Mouse (Mus musculus) kidney, postnatal 0 days (tissue): ENCODE results near the gene Zmiz1. TPM values are rescaled to one million over a fixed set of nuclear protein-coding genes. Genes with fewer than 3 reads are reported as not detected.

Experiments
- ATAC-seq: fragments of 200-750 bp; cut with Nextera tagmentation; replicated peaks from 2 replicates; pipeline ENCODE4 v1.8.0; 2017; ENCODE audit warnings: low read depth, moderate number of reproducible peaks, moderate TSS enrichment, moderate library complexity; ENCODE audit not compliant: low FRiP score
- DNase-seq: peaks from one replicate; pipeline ENCODE4 v3.0.0-alpha.2; 2016; ENCODE audit warnings: low spot score
- H3K27ac ChIP-seq: fragments of 300-500 bp; sonication (generic); 2 replicates; pipeline ENCODE4 v1.5.1; 2014; ENCODE audit warnings: mild to moderate bottlenecking
- H3K27me3 ChIP-seq: fragments of 300-500 bp; sonication (generic); 2 replicates; pipeline ENCODE4 v1.6.1; 2014; ENCODE audit warnings: low read length, mixed read lengths; ENCODE audit not compliant: insufficient read depth
- H3K36me3 ChIP-seq: fragments of 300-500 bp; sonication (generic); 2 replicates; pipeline ENCODE4 v1.6.1; 2014; ENCODE audit warnings: low read length, mixed read lengths; ENCODE audit not compliant: insufficient read depth
- H3K4me1 ChIP-seq: fragments of 300-500 bp; sonication (generic); replicated peaks from 2 replicates; pipeline ENCODE4 v1.6.1; 2014; ENCODE audit warnings: antibody characterized with exemption, low read length, mixed read lengths; ENCODE audit not compliant: insufficient read depth
- H3K4me2 ChIP-seq: fragments of 300-500 bp; sonication (generic); 2 replicates; pipeline ENCODE4 v1.6.1; 2014; ENCODE audit warnings: mild to moderate bottlenecking, low read length, moderate library complexity, mixed read lengths
- H3K4me3 ChIP-seq: fragments of 300-500 bp; sonication (generic); replicated peaks from 2 replicates; pipeline ENCODE4 v1.5.1; 2014; ENCODE audit warnings: low read depth, low read length
- H3K9ac ChIP-seq: fragments of 300-500 bp; sonication (generic); 2 replicates; pipeline ENCODE4 v1.6.1; 2014; ENCODE audit warnings: low read depth, low read length
- H3K9me3 ChIP-seq: fragments of 300-500 bp; sonication (generic); replicated peaks from 2 replicates; pipeline ENCODE4 v1.6.1; 2016; ENCODE audit warnings: low read length, inconsistent platforms, mixed read lengths
- CTCF ChIP-seq: IDR thresholded peaks from 2 replicates; pipeline ENCODE4 v1.5.1; 2016; ENCODE audit warnings: antibody characterized with exemption, low read depth, mild to moderate bottlenecking, moderate library complexity
- WGBS: fragments of 180-500 bp; shearing (Covaris S2); extraction: QIAGEN DNeasy Blood & Tissue Kit; methylation state at CpG from one replicate; pipeline ENCODE4 v1.1.7; 2014; 5-methylcytosine and 5-hydroxymethylcytosine counted together
- polyA plus RNA-seq: library from polyadenylated mRNA; unstranded; fragments of >200 nt; fragmentation: Nextera tagmentation; extraction: Ambion mirVana; gene quantifications from 2 replicates; pipeline ENCODE4 v1.2.1, GENCODE M21; 2015

The Zmiz1 gene
- polyA plus RNA-seq, 1 experiment from 2014 or later = 25.0 TPM

- Histone ChIP-seq H3K36me3 (peaks cover 13% of the 10 kb centered on the region; the same call in 1 of the 2 replicates), H3K4me3 (no peak overlapping the region), H3K27me3 (no peaks in the 10 kb centered on the region), H3K4me2 (no peak overlapping the region), H3K4me1 (no peaks in the 10 kb centered on the region; the same call in 1 of the 2 replicates), H3K27ac (no peak overlapping the region), H3K9me3 (no peaks in the 10 kb centered on the region), H3K9ac (no peak overlapping the region)
- ATAC-seq (no peak), DNase-seq (no peak)
- no peak for TF ChIP-seq CTCF
- 86% methylated on average over 2 of the region's 2 CpGs for WGBS
These were observed 143.0 kb downstream of the Zmiz1 start for GRCm38 (mm10) chr14:25602018-25602417.

DNA sequence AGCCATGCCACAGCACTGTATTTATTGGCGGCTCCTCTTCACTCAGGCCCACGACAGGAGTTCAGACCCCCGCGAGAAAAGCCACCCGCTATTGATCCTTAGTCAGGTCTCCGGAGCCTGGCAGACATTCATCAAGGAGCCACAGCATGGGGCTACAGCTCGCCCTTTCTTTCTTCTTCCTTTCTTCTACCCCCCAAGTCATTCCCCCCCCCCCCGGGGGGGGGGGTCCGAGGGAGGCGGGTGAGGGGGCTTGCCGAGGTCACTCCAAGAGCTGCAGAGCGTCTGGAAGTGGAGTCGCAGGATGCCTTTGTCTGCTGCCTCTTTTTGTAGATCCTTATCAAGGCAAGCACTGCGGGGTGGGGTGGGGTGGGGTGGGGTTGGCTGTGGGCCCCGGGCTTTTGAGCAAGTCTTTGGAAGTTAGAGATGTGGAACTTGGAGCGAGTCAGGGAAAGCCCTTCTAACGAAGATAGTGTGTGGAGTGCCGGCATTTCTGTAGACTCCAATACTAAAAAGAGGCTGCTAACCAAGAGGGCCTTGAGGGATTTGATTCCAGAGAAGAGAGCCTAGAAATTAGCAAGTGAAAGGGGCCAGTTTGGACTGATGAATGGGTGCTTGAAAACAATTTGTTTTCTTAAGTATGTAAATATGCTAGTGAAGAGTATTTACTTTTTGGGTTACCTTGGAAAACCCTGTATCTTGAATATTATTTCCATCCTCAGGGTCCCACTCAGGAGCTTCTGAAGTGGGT lies 145.6 kb downstream of the Zmiz1 start:
- Histone ChIP-seq H3K4me3 (no peak overlapping the region), H3K9me3 (no peaks in the 10 kb centered on the region), H3K4me1 (peaks cover 14% of the 10 kb centered on the region), H3K27ac (no peak overlapping the region), H3K27me3 (no peaks in the 10 kb centered on the region), H3K36me3 (no peaks in the 10 kb centered on the region), H3K4me2 (no peak overlapping the region), H3K9ac (no peak overlapping the region)
- 18% methylated on average over 18 of the region's 18 CpGs for WGBS
- TF ChIP-seq CTCF = no peak
- ATAC-seq (no peak), DNase-seq (peak; percentile 18)

GRCm38 (mm10) chr14:25606372-25607140 lies 147.6 kb downstream of the Zmiz1 start:
- peak overlapping the region; percentile 86 for H3K9ac ChIP-seq
- peak; percentile 85 for DNase-seq
- H3K36me3 ChIP-seq = no peaks in the 10 kb centered on the region
- H3K27ac ChIP-seq = peak overlapping the region; percentile 72
- ATAC-seq = peak; percentile 37; the same call in 1 of the 2 replicates
- WGBS = 3% methylated on average over 30 of the region's 31 CpGs
- H3K4me3 ChIP-seq = peak overlapping the region; percentile 68
- H3K4me1 ChIP-seq = peaks cover 34% of the 10 kb centered on the region
- H3K4me2 ChIP-seq = peak overlapping the region; percentile 99
- H3K9me3 ChIP-seq = no peaks in the 10 kb centered on the region
- no peak for TF ChIP-seq CTCF
- H3K27me3 ChIP-seq = no peaks in the 10 kb centered on the region

GRCm38 (mm10) chr14:25607141-25607967 lies 148.4 kb downstream of the Zmiz1 start:
- peak; percentile 49 for ATAC-seq
- Histone ChIP-seq H3K27me3 (no peaks in the 10 kb centered on the region), H3K9ac (peak overlapping the region; percentile 86), H3K9me3 (no peaks in the 10 kb centered on the region), H3K4me1 (peaks cover 42% of the 10 kb centered on the region), H3K36me3 (no peaks in the 10 kb centered on the region), H3K4me2 (peak overlapping the region; percentile 99), H3K4me3 (peak overlapping the region; percentile 68), H3K27ac (peak overlapping the region; percentile 72)
- WGBS = under 1% methylated on average over 74 of the region's 103 CpGs
- TF ChIP-seq CTCF = no peak
- DNase-seq = peak; percentile 84

DNA sequence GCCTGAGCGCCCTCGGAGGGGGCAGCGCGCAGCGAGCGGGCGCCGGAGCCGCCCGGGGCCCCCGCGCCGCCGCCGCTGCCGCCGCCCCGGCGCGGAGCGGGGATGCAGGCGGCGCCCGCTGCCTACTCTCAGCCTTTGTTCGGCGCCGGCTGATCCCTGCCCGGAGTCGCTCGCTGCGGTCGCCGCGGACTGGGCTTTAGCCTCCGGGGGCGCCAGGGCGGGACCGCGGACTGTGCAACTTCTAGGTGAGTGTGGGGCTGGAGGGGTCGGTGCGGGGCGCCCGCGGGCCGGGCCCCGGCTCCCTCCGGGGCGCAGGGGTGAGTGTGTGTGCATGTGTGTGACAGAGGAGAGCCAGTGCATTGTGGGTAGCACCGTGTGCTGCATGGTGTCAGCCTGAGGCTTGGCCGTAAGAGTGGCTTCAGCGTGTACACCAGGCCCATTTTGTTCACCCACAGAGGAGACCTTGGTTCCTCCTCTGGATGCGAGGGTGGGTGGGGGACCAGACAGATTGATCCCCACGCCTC lies 149.0 kb downstream of the Zmiz1 start:
- Histone ChIP-seq H3K9me3 (no peaks in the 10 kb centered on the region), H3K27me3 (no peaks in the 10 kb centered on the region), H3K4me1 (peaks cover 48% of the 10 kb centered on the region), H3K4me3 (peak overlapping the region; percentile 68), H3K9ac (peak overlapping the region; percentile 86), H3K36me3 (no peaks in the 10 kb centered on the region), H3K4me2 (peak overlapping the region; percentile 99), H3K27ac (peak overlapping the region; percentile 72)
- no peak for TF ChIP-seq CTCF
- peak; percentile 67 for DNase-seq
- WGBS = under 1% methylated on average over 51 of the region's 53 CpGs
- ATAC-seq = peak; percentile 63
